Mouse (Mus musculus) gonadal fat pad, adult 2 months (tissue): ENCODE measurements around the gene Arl5a. TPM values are rescaled to one million over a fixed set of nuclear protein-coding genes. Genes with fewer than 3 reads are reported as not detected.

Experiments used
- DNase-seq: peaks from one replicate; pipeline ENCODE4 v3.0.0-alpha.2; 2012; ENCODE audit warnings: low read depth
- polyA plus RNA-seq: library from polyadenylated mRNA; depleted of rRNA; stranded (reverse); fragments of >200 nt; gene quantifications from 2 replicates; pipeline ENCODE4 v1.2.3, GENCODE M21; 2012; rRNA removed

Gene Arl5a
- polyA plus RNA-seq, result 10.4 and 12.7 TPM in 2 replicates

- DNase-seq, result no peak
These were observed at the start of gene Arl5a for GRCm38 (mm10) chr2:52424747-52425522. Arl5a (minus strand) TSS chr2:52424901.

DNA sequence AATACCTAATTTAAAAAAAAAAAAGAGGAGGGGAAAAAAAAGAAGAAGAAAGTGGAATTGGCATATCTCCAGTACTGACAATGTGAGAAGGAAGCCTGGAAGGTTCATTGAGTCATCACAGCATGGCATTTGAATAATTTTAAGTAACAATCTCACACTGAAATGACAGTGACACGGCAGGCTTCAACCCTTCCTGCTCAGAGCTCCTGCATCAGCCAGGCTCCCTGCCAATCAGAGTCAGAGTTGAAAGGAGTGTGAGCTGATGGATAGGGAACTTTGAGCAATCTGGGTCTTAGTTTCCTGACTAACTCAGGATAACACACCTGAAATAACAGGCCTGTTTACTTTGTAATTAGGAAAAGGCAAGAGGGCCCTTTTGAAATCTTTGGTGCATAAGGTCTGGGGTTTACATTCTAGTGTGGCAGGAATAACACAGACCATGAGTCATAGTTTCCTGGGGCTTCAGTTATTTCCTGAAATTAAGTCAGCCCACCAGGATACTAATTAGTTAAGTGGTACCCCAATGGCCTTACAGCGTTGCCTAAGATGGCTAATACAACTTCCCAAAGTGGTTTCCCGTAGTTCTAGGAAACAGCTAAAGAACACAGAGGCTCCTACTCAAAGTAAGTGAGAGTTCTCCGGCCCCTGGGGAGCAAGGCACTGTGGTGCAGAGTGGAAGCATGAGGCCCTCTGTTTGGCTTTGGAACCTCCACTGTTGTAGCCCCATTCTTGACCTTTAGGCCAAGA lies 47.0 kb upstream of the Arl5a start:
- peak; percentile 36 for DNase-seq

GRCm38 (mm10) chr2:52470044-52470560 lies 45.4 kb upstream of the Arl5a start:
- DNase-seq, result no peak

GRCm38 (mm10) chr2:52467629-52468028 lies 42.9 kb upstream of the Arl5a start:
- DNase-seq, result no peak

DNA sequence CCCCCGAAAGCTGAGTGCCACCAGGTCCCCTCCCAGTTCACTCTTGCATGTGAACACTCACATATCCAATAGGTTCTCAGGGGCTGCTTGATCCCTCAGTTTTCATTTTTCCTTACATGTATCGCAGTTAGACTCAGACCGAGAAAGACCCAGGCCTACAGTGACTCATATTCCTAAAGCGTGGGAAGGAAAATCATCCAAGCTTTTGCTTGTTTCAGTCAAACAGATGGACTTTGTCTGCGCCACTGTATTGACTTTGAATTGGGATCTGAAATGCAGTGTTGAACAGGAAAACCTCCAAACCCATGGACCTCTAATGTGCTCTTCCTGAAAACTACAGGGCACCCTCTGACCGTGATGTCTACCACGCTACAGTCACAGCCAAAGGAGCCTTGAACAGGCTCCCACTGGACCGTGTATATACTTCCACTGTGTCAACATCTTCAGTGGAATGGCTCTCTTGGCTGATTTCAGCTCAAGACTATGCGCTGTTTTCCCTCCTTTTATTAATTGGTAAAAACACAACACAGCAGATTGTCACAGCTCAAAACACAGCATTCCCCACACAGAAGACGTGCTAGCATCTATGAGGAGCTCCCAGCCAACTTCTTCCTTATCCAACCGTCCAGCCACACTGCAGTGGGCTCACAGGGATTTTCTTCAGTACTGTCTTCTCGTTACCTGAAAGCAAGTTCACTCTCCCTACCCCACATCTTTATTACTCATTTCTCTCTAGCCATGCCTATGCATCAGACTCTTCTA lies 36.7 kb upstream of the Arl5a start:
- DNase-seq, result no peak

GRCm38 (mm10) chr2:52455606-52456479 lies 31.1 kb upstream of the Arl5a start:
- no peak for DNase-seq

DNA sequence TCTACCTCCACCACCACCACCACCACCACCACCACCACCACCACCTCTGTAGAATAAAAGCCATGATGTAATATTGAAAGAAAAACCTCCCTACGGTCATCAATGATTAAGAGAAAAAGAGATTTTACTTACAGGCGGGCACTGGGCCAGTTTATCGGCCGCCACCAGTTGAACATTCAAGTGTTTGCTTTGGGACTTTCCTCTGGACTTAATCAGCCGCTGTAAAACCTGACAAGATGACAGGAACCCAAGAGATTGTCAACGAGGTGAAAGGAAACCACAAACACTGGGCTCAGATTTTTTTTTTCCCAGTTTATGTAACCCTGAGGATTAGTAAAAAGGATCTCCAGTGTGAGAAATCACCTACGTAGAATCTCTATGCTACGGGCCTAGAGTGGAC lies 25.1 kb upstream of the Arl5a start:
- no peak for DNase-seq

GRCm38 (mm10) chr2:52448916-52449315 lies 24.2 kb upstream of the Arl5a start:
- DNase-seq, result no peak

GRCm38 (mm10) chr2:52446648-52447047 lies 21.9 kb upstream of the Arl5a start:
- no peak for DNase-seq

DNA sequence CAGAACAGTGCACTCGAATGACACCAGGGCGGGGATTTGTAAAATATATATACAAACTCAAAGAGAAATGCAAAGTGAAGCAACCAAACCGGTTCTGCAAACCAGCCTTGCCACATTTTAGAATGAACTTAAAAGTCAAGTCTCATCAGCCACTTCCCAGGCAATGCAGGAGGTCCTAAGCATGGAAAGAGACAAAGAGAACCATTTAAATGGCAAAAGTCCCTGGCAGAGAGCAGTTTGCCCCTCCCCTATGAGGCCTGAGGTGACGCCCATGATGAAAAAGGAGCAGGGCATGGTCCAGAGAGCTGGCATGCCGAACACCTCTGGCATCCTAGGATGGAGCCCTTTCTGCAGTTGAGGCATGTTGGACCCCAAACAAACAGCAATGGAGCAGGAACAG lies 17.4 kb upstream of the Arl5a start:
- no peak for DNase-seq

- DNase-seq, result no peak
These were observed 15.8 kb upstream of the Arl5a start for GRCm38 (mm10) chr2:52440420-52441015.

- no peak for DNase-seq
These were observed 13.7 kb upstream of the Arl5a start for GRCm38 (mm10) chr2:52438437-52438836.

DNA sequence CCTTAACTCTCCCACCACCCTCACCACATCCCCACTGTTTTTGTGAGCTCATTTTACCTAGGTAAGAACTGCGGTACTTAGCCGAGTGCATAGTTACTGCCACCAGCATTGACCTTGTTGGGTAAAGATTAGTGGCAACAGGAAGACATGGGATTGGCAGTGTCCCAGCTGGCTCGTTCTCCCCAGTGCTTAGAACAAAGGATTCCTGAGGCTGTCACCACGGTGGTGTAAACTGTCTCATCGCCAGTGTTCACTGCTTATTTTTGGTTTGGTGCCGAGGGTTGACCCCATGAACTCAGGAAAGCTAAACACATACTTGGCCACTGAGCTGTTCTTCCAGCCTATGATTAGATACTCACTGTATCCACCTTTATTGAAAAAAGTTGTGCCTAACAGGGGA lies 13.3 kb upstream of the Arl5a start:
- no peak for DNase-seq

DNA sequence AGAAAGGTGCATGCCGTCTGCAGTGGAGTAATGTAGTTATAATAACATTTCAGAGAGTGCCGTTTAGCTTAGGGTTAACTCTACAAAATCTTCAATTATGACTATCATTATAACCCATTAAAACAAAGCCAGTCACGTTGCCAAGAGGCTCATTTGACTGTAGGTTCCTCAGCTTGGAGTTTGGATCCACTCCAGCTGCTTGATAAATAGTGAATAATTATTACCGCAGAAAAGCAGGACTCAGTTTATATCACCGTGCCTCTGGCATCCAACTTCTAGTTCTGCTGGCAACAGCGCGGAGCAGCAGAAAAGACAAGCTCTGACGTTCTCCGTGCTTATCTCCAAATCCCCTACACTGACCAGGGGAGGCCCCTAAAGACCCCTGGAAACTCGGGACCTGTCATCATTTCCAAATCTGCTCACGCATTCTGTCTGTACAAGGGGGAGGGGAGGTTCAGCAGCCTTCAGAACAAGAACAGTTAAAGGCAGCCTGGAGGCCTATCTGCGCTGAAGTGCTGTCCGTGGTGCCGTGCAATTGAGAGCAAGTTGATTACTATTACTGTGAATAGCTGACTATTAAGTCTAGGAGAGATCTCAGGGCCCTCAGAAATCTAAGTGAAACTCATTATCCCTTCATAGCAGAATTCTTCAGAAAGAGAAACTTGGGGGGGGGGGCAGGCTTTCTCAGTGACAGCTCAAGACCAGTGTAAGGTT lies 11.4 kb upstream of the Arl5a start:
- no peak for DNase-seq

- no peak for DNase-seq
These were observed 8.7 kb upstream of the Arl5a start for GRCm38 (mm10) chr2:52433365-52433764.

- DNase-seq, result no peak
These were observed 2.7 kb upstream of the Arl5a start for GRCm38 (mm10) chr2:52427383-52427782.

DNA sequence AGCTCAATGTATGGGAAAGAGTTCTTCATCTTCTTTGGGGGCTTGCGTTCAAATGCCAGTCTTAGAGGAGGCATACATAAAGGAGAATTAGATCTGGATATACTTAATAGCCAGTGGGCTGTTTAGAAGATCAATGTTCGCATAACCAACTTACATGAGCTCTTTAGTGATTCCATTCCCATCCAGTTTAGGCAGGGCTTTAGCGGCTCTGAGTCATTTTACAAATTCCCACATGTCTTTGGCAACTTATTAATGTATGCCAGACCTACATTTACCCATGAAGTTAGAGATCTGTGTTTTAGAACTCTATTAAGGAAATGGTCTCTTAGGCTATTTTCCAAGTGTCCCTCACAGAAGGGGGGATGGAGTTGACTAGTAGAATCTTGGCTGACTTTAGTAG lies 1.3 kb upstream of the Arl5a start:
- no peak for DNase-seq

DNA sequence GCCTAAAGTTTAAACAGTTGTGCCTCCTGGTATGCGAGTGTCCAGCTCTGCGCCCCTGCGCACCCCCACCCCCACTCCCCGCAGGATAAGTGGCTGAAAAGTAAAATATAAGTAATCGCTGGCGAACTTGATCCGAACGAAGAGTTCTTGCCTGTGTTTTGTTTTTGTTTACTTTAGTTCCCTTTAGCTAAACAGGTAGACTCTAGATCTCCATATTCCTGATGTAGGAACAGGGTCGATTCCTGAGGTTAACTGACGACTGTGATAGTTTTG lies 758 bp upstream of the Arl5a start:
- no peak for DNase-seq

- no peak for DNase-seq
These were observed 413 bp downstream of the Arl5a start for GRCm38 (mm10) chr2:52424248-52424728.

DNA sequence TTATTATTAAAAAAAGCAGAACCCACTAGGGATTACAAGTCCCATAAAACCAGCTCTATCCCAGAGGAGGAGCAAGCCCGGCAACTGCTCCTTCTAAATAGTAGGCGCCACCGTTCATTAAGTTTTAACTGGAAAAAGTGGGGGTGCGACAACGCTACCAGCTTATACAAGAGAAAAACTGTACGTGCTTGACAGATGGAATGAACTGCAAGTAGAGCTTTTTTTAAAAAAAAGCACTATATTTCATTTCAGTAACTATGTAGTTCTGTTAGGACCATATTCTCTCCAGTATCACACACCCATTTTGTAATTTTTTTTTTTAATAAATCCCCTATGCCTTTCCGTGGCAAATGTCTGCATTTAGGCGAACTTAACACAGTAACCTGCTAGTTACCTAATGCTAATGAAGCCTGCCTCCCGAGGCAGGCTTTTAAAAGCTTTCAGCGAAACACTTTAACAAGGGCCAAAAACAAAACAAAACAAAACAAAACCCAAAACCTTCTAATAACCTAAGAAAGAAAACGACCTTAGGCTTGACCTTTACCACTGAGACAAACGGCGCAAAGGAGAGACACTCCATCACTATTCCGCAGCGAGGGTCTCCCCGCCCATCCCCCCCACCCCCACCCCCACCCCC lies 972 bp downstream of the Arl5a start:
- DNase-seq, result no peak
